Mouse (Mus musculus) hindbrain, embryonic 15.5 days (tissue): Measurements from ENCODE around the gene Psd. TPM values are rescaled to one million over a fixed set of nuclear protein-coding genes. Genes with fewer than 3 reads are reported as not detected.

ENCODE experiments used
- ATAC-seq: fragments of 200-750 bp; cut with Nextera tagmentation; 2 replicates; pipeline ENCODE4 v1.8.0; 2017; ENCODE audit warnings: low read depth, moderate number of reproducible peaks, moderate TSS enrichment; ENCODE audit not compliant: low FRiP score
- H3K27ac ChIP-seq: fragments of 300-500 bp; sonication (generic); replicated peaks from 2 replicates; pipeline ENCODE4 v1.5.1; 2015; ENCODE audit warnings: mild to moderate bottlenecking, inconsistent platforms
- H3K27me3 ChIP-seq: fragments of 300-500 bp; sonication (generic); 2 replicates; pipeline ENCODE4 v1.6.1; 2015; ENCODE audit warnings: control low read depth, inconsistent platforms
- H3K36me3 ChIP-seq: fragments of 300-500 bp; sonication (generic); 2 replicates; pipeline ENCODE4 v1.6.1; 2015; ENCODE audit warnings: control low read depth, inconsistent platforms
- H3K4me1 ChIP-seq: fragments of 300-500 bp; sonication (generic); replicated peaks from 2 replicates; pipeline ENCODE4 v1.6.1; 2015; ENCODE audit warnings: control low read depth, inconsistent platforms
- H3K4me2 ChIP-seq: fragments of 300-500 bp; sonication (generic); 2 replicates; pipeline ENCODE4 v1.6.1; 2015; ENCODE audit warnings: moderate library complexity, mild to moderate bottlenecking, inconsistent platforms
- H3K4me3 ChIP-seq: fragments of 300-500 bp; sonication (generic); 2 replicates; pipeline ENCODE4 v1.5.1; 2015; ENCODE audit warnings: mild to moderate bottlenecking, inconsistent platforms
- H3K9ac ChIP-seq: fragments of 300-500 bp; sonication (generic); 2 replicates; pipeline ENCODE4 v1.6.1; 2015; ENCODE audit warnings: inconsistent platforms
- H3K9me3 ChIP-seq: fragments of 300-500 bp; sonication (generic); 2 replicates; pipeline ENCODE4 v1.6.1; 2016; ENCODE audit warnings: control low read depth, inconsistent platforms
- WGBS: fragments of 180-500 bp; shearing (Covaris S2); methylation state at CpG from one replicate; pipeline ENCODE4 v1.1.7; 2015; 5-methylcytosine and 5-hydroxymethylcytosine counted together
- polyA plus RNA-seq: library from polyadenylated mRNA; unstranded; fragments of >200 nt; fragmentation: Nextera tagmentation; extraction: Ambion mirVana; gene quantifications from 2 replicates; pipeline ENCODE4 v1.2.1, GENCODE M21; 2015

The Psd gene
- polyA plus RNA-seq, 1 experiment from 2014 or later = 145 TPM

DNA sequence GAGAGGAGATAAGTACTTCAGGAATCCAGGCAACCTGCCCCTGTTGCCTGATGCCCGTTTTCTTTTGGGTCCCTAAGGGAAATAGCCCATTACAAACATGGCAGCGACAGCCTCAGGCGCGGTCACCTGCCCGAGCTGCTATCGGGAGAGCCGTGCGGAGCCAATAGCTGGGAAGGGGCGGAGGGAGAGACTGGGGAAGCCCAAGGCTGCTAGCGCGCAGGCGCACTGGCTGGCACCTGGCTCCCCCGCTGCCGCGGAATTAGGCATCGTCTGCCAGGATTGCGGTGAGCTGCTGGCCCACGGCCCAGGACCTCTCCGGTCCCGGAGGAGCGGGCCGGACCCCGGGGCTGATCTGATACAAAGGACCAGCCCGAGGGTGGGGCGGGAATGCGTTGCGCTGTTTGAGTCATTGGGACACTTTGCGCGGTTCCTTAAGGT is 29.8 kb upstream of the Psd start:
- H3K27ac ChIP-seq = peak overlapping the region; percentile 50; the same call in 1 of the 2 replicates
- peak overlapping the region; percentile 71 for H3K9ac ChIP-seq
- peak overlapping the region; percentile 64 for H3K4me3 ChIP-seq
- under 1% methylated on average over 29 of the region's 29 CpGs for WGBS
- no peaks in the 10 kb centered on the region for H3K9me3 ChIP-seq
- no peaks in the 10 kb centered on the region for H3K36me3 ChIP-seq
- peak overlapping the region; percentile 89 for H3K4me2 ChIP-seq
- peaks cover 3% of the 10 kb centered on the region; the same call in 1 of the 2 replicates for H3K27me3 ChIP-seq
- peak; percentile 94 for ATAC-seq
- H3K4me1 ChIP-seq = peaks cover 12% of the 10 kb centered on the region

DNA sequence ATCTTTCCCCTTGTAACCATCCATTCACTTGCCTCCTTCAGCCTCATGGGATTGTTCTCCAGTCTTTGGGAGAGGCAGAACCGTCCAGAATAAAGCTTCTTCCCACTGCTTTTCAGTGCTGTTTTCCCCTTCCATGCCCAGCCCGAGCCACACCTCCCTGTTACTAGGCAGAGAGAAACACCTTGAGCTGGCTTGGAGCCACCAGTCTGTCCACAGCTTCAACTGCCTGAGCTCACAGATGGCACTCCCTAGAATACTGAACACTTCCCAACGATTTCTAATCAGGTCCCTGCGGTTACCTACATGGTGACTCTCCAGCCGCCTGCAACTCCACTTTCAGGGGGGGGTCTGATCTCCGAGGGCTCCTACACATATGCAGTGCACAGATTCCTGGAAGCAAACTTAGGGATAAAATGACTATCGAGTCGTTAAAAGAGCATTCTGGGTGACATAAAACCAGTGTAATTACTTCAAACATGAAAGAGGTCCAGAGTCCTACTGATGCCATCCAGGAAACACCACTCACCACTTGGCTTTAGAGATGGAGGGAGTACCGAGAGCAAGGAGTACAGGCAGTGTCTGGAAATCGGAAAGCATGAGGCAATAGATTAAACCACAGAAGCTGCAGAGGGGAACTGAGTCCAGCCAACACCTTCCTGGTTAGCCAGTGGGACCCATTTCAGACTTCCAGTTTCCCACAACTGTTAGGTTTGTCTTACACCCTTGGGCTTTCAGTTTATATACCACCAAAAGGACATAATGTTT is 23.4 kb upstream of the Psd start, which contains the start of gene 2310034G01Rik:
TSS of gene 2310034G01Rik (minus strand) at position 135 of the 765 bp plus-strand sequence.
- Histone ChIP-seq H3K27me3 (no peaks in the 10 kb centered on the region; the same call in 1 of the 2 replicates), H3K9me3 (no peaks in the 10 kb centered on the region), H3K27ac (peak within 1 kb of the TSS; percentile 94), H3K4me3 (peak within 1 kb of the TSS; percentile 58), H3K36me3 (no peaks in the 10 kb centered on the region), H3K4me2 (peak within 1 kb of the TSS; percentile 75), H3K9ac (peak within 1 kb of the TSS; percentile 81), H3K4me1 (peaks cover 26% of the 10 kb centered on the region)
- WGBS = 63% methylated on average over 10 of the region's 10 CpGs
- ATAC-seq = no peak

DNA sequence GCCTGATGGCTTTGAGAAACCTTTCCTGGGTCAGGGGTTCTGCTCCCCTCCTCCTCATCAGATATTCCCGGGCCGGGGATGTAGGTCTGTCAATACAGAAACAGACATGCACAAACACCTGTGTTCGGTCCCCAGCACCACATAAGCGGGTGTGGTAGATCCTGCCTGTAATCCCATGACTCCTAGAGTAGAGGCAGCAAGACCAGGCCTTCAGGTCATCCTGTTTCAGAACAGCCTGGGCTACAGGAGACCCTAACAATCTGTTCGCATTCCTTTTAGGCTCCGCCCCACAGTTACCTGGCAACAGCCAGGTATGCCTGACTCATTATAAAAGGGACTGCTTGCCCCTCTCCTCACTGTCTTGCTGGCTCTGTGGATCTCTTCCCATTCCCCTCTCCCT is 22.6 kb upstream of the Psd start:
- H3K9me3 ChIP-seq = no peaks in the 10 kb centered on the region
- 26% methylated on average over 6 of the region's 6 CpGs for WGBS
- H3K4me2 ChIP-seq = peak overlapping the region; percentile 75
- H3K4me3 ChIP-seq = peak overlapping the region; percentile 58
- H3K9ac ChIP-seq = peak overlapping the region; percentile 81
- peaks cover 26% of the 10 kb centered on the region for H3K4me1 ChIP-seq
- no peaks in the 10 kb centered on the region; the same call in 1 of the 2 replicates for H3K27me3 ChIP-seq
- peak overlapping the region; percentile 94 for H3K27ac ChIP-seq
- H3K36me3 ChIP-seq = no peaks in the 10 kb centered on the region
- peak; percentile 32 for ATAC-seq

DNA sequence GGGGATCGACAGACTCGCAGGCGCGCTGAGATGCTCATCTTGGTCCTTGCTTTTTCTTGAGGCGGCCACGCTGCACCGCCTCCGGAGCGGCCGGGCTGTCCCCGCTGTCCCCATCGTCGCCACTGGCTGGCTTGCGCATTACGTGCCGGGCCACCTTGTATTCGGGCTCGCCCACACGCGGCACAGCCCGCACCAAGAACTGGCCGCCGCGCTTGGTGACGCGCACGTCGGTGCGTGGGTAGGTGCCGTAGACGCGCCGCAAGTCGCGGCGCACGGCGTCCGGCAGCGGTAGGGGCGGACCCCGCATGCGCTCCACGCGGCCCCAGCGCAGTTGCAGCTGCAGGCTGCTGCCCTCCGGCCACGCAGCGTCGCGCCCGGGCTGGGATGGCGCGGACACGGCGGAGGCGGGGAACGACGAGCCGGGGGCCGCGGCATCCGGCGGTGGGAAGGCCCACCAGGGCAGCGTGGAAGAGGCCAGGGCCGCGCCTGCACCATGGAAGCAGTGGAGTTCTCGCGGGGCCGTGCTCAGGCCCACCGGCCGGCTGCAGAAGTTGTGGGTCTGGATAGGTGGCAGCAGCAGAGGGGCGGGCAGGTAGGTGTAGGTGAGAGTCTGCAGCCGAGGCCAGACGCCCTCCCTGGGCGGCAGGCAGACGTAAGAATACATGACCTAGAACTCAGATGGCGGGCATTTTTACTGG is 22.0 kb upstream of the Psd start:
- 1% methylated on average over 77 of the region's 78 CpGs for WGBS
- ATAC-seq = peak; percentile 94
- H3K9ac ChIP-seq = peak overlapping the region; percentile 81
- no peaks in the 10 kb centered on the region; the same call in 1 of the 2 replicates for H3K27me3 ChIP-seq
- H3K36me3 ChIP-seq = no peaks in the 10 kb centered on the region
- peaks cover 26% of the 10 kb centered on the region for H3K4me1 ChIP-seq
- H3K9me3 ChIP-seq = no peaks in the 10 kb centered on the region
- peak overlapping the region; percentile 58 for H3K4me3 ChIP-seq
- peak overlapping the region; percentile 94 for H3K27ac ChIP-seq
- peak overlapping the region; percentile 75 for H3K4me2 ChIP-seq

DNA sequence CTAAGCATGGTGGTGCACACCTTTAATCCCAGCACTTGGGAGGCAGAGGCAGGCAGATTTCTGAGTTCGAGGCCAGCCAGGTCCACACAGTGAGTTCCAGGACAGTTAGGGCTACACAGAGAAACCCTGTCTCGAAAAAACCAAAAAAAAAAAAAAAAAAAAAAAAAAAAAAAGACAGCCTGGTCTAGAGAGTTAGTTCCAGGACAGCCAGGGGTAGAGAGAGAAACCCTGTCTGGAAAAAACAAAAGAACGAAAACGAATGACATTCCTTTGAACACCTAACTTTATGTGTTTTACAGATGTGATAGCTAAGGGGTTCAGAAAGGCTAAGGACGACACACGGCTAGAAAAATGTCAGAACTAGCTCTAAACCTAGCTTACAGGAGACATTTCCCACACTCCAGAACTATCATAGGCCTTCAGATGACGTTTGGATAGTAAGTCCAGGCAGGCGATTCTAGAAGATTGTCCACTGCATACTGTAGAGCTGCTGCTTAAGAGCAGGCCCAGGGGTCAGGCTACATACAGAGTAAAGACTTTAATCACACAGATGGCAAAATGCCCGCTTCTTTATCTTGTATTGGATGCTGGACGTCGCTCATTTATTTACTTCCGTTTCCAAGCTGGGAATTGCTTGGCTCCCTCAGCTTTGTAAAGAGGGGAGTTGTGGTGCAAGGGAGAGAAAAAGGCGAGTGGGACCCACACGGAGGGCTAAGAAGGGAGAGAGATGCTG is 21.1 kb upstream of the Psd start:
- H3K4me3 ChIP-seq = peak overlapping the region; percentile 58
- peaks cover 26% of the 10 kb centered on the region for H3K4me1 ChIP-seq
- H3K27me3 ChIP-seq = no peaks in the 10 kb centered on the region; the same call in 1 of the 2 replicates
- no peak for ATAC-seq
- no peaks in the 10 kb centered on the region for H3K36me3 ChIP-seq
- 28% methylated on average over 14 of the region's 14 CpGs for WGBS
- H3K27ac ChIP-seq = peak overlapping the region; percentile 94
- peak overlapping the region; percentile 81 for H3K9ac ChIP-seq
- H3K9me3 ChIP-seq = no peaks in the 10 kb centered on the region
- peak overlapping the region; percentile 75 for H3K4me2 ChIP-seq

DNA sequence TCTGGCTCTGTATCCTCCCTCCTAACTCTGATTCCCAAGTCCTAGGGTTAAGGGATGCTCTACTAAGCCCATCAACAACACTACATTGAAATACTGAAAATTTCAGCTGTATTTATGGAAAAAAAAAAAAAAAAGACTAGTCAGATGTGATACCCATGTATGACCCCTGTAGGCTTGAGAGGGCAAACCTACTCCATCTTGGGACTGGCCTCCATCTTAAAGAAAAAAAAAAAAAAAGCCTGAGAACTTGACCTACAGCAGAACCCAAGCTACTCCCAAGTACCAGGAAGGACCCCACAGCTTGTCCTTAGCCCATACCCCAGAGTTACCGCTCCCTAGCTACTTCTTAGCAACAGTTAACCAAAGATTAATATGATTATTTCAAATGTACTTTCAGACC is 20.2 kb upstream of the Psd start:
- Histone ChIP-seq H3K9ac (no peak overlapping the region), H3K27me3 (no peaks in the 10 kb centered on the region; the same call in 1 of the 2 replicates), H3K4me3 (no peak overlapping the region), H3K4me1 (peaks cover 26% of the 10 kb centered on the region), H3K9me3 (no peaks in the 10 kb centered on the region), H3K27ac (no peak overlapping the region), H3K36me3 (no peaks in the 10 kb centered on the region), H3K4me2 (no peak overlapping the region)
- WGBS = 97% methylated on average over 1 of the region's 1 CpGs
- no peak for ATAC-seq

DNA sequence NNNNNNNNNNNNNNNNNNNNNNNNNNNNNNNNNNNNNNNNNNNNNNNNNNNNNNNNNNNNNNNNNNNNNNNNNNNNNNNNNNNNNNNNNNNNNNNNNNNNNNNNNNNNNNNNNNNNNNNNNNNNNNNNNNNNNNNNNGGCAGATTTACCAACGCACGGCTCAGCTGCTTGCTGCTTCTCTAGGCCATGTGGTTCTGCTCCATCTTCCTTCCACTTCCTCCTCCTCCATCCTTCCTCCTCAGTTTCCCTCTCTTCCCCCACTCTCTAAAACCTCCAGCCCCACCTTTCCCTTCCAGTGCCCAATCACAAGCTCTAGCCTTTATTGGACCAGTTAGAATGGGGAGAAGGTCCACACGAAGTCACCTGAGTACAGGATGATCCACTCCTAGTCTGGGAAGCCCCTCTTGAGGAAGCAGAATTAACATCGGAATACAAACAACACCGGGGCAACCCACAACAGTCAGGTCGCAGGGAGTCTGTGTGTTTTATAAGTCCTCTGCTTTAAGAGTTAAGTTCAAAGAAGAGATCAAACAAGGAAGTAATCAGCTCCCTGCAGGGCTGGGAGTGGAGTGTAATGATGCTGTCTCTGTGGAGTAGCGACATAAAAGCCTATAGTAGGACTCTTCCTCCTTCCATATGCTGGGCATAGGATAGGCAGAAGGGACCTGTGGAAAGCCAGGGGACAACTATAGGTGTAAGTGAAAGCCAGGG is 17.9 kb upstream of the Psd start:
- Histone ChIP-seq H3K36me3 (no peaks in the 10 kb centered on the region), H3K9me3 (no peaks in the 10 kb centered on the region), H3K9ac (no peak overlapping the region), H3K4me1 (peaks cover 19% of the 10 kb centered on the region), H3K27ac (no peak overlapping the region), H3K4me3 (no peak overlapping the region), H3K27me3 (no peaks in the 10 kb centered on the region), H3K4me2 (no peak overlapping the region)
- 31% methylated on average over 7 of the region's 7 CpGs for WGBS
- ATAC-seq = no peak

DNA sequence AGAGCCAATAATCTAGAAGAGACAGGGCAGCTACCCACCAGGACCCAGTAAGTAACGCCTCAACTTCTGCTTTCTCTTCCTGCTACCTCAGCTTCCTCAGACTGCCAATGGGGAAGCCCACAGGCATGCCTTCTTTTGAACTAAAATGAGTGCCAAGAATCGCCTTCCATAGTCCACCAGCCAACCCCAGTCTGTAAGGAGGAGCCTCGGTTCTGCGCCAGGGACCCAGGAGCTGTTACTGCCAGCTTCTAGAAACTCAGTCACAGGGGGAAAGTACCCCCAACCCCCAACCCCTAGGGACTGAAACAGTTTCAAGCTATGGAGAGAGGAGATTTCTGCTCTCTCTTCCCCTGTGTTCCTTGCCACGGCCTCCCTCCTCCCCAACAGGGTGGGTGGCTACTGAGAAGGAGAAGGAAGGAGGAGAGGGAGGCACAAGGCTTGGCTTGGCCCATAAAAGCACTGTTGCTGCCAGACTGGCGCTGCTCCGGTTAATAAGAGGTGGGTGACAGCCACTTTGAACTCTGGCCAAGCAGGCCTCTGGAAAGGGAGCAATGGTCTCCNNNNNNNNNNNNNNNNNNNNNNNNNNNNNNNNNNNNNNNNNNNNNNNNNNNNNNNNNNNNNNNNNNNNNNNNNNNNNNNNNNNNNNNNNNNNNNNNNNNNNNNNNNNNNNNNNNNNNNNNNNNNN is 12.5 kb upstream of the Psd start:
- WGBS = 53% methylated on average over 7 of the region's 7 CpGs
- Histone ChIP-seq H3K27ac (peak overlapping the region; percentile 77), H3K36me3 (no peaks in the 10 kb centered on the region), H3K27me3 (no peaks in the 10 kb centered on the region), H3K9me3 (no peaks in the 10 kb centered on the region), H3K4me3 (peak overlapping the region; percentile 76; the same call in 1 of the 2 replicates), H3K9ac (peak overlapping the region; percentile 43; the same call in 1 of the 2 replicates), H3K4me2 (peak overlapping the region; percentile 81), H3K4me1 (peaks cover 30% of the 10 kb centered on the region)
- peak; percentile 20; the same call in 1 of the 2 replicates for ATAC-seq

DNA sequence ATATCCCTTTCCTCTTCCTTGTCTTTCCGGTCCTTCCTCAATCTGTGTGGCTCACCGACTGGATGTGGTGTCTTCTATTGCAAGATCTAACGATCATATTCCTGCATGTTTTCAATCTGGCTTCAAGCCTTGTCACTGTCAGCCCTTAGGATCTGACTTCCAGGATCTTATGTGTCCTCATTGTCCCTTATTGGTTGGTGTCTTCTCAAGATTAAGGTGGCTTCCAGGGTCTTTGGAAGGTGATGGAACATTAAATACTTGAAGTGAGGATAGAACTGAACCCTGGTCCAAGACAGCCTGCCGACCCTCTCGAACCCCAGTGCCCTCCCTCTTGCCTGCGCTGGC is 12.0 kb upstream of the Psd start:
- Histone ChIP-seq H3K4me3 (peak overlapping the region; percentile 76), H3K27ac (peak overlapping the region; percentile 77)
- ATAC-seq = no peak

DNA sequence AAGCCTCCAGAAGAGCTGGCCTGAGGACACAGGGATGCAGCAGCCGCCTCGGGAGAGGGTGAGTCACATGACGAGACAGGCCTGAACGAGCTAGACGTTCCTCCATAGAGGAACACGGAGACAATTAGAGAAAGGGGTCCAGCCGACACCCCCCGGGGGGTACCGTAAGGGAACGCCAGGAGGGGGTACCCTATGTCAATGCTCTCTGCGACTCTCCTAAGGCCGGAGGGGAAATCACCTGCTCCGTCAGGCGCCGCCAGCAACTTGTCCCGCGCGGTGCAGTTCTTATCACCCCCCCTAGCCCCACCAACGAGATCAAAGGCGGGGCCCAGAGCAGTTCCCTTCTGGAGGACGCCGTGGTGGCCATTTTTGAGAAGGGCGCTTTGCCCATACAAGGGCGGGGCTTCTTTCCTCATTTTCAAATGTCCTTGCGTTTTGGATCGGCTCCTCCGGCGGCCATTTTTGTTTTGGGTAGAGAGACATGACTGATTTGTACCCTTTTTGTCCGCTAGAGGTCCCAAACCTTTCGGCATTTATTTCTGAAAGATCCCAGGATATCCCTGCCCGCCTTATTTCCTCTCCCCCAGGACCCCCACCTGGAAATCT is 11.5 kb upstream of the Psd start, which contains the start of gene Cuedc2:
TSS of gene Cuedc2 (minus strand) at position 372 of the 606 bp plus-strand sequence.
- under 1% methylated on average over 31 of the region's 31 CpGs for WGBS
- Histone ChIP-seq H3K9me3 (no peaks in the 10 kb centered on the region), H3K4me2 (peak within 1 kb of the TSS; percentile 81)

More for the DNA sequence above, 12.0 kb upstream of the Psd start:
- Histone ChIP-seq H3K36me3 (no peaks in the 10 kb centered on the region), H3K9ac (peak overlapping the region; percentile 43), H3K4me1 (peaks cover 30% of the 10 kb centered on the region), H3K4me2 (peak overlapping the region; percentile 81), H3K27me3 (no peaks in the 10 kb centered on the region), H3K9me3 (no peaks in the 10 kb centered on the region)
- WGBS = 52% methylated on average over 6 of the region's 6 CpGs

More for the DNA sequence above, 11.5 kb upstream of the Psd start, which contains the start of gene Cuedc2:
- peak; percentile 91 for ATAC-seq
- Histone ChIP-seq H3K4me1 (peaks cover 30% of the 10 kb centered on the region), H3K27ac (peak within 1 kb of the TSS; percentile 85), H3K36me3 (no peaks in the 10 kb centered on the region), H3K4me3 (peak within 1 kb of the TSS; percentile 76), H3K9ac (peak within 1 kb of the TSS; percentile 77), H3K27me3 (no peaks in the 10 kb centered on the region)
